Mouse (Mus musculus) hindbrain, embryonic 10.5 days (tissue): Measurements from ENCODE around the gene Dcps. TPM values are rescaled to one million over a fixed set of nuclear protein-coding genes. Genes with fewer than 3 reads are reported as not detected.

Experiments used
- polyA plus RNA-seq: library from polyadenylated mRNA; unstranded; fragments of >200 nt; fragmentation: Nextera tagmentation; extraction: Ambion mirVana; gene quantifications from 2 replicates; pipeline ENCODE4 v1.2.1, GENCODE M21; 2016

The Dcps gene
- polyA plus RNA-seq, 1 experiment from 2014 or later: 101 TPM

Other genes starting within 250 kb of the Dcps start
- gene St3gal4, start 56.8 kb downstream of the Dcps start, polyA plus RNA-seq: 10.3 and 11.5 TPM in 2 replicates
- gene Srpr, start 24.1 kb upstream of the Dcps start, polyA plus RNA-seq: 77.4 and 82.8 TPM in 2 replicates
- 15.6 and 19.9 TPM in 2 replicates for gene Tirap, start 24.2 kb upstream of the Dcps start, polyA plus RNA-seq
- gene Foxred1, start 35.0 kb upstream of the Dcps start, polyA plus RNA-seq: 46.7 and 50.5 TPM in 2 replicates
- gene Fam118b, start 91.7 kb upstream of the Dcps start, polyA plus RNA-seq: 66.6 and 71.0 TPM in 2 replicates
- gene Rpusd4, start 91.8 kb upstream of the Dcps start, polyA plus RNA-seq: 27.5 and 30.8 TPM in 2 replicates
- gene Cdon, start 245.1 kb upstream of the Dcps start, polyA plus RNA-seq: 11.7 and 15.4 TPM in 2 replicates